ENCODE assay signal across 9 mouse cellular contexts in genomic region chr7:117383147-117383940, GRCm38 (mm10). TPM values are rescaled to one million over a fixed set of nuclear protein-coding genes. Genes with fewer than 3 reads are reported as not detected.
A peak's percentile ranks its signal among the peaks of the same experiment; 100 is the strongest.
DNase-seq lines count a peak whose midpoint lies in the region; ATAC-seq and TF ChIP-seq lines count a peak whose summit lies in the region.
"Had no signal": no experiment of that assay in that cellular context is flagged by ENCODE, and none has a peak within 500 bp of the region (broad histone marks: within the 10 kb centered on the region; RNA-seq: fewer than 3 reads in every experiment).

No protein-coding gene starts in this region.

- no peak overlapping the region for H3K9ac ChIP-seq in ES-E14 (ENCODE audit: insufficient read depth, low read depth, low read length, poor library complexity, severe bottlenecking)
- peak overlapping the region; percentile 89; the same call in 1 of the 2 replicates for H3K9ac ChIP-seq in forebrain, embryonic 12.5 days
- H3K9ac ChIP-seq in stomach, postnatal 0 days (ENCODE audit: low read length): no peak overlapping the region

- H3K4me1 ChIP-seq in ES-E14 (ENCODE audit: control insufficient read depth in 2 of 2, insufficient read depth in 2 of 2, low read length in 2 of 2, poor library complexity in 1 of 2): no peaks in the 10 kb centered on the region; a peak in 1 of 4 replicates
- peaks cover 39% of the 10 kb centered on the region for H3K4me1 ChIP-seq in forebrain, embryonic 12.5 days
- H3K4me1 ChIP-seq in stomach, postnatal 0 days (replicated peaks; ENCODE audit: control insufficient read depth, insufficient read depth): no peaks in the 10 kb centered on the region

- no peaks in the 10 kb centered on the region for H3K36me3 ChIP-seq in ES-E14 (ENCODE audit: control insufficient read depth, insufficient read depth, low read length, poor library complexity, severe bottlenecking)
- H3K36me3 ChIP-seq in forebrain, embryonic 12.5 days (replicated peaks): 0 out of 2 replicates have a peak, but pooled peaks cover 7% of the 10 kb centered on the region
- H3K36me3 ChIP-seq in stomach, postnatal 0 days (ENCODE audit: control insufficient read depth, insufficient read depth, low read length): no peaks in the 10 kb centered on the region

- no peak overlapping the region for H3K27ac ChIP-seq in ES-E14 (ENCODE audit: insufficient read depth, low read depth, low read length, poor library complexity, severe bottlenecking)
- H3K27ac ChIP-seq in forebrain, embryonic 12.5 days: no peak overlapping the region
- H3K27ac ChIP-seq in stomach, postnatal 0 days (replicated peaks): no peak overlapping the region

- in situ Hi-C loops in ES-E14 (cut with MboI; ENCODE audit: low sequenced_read_pairs in 2 of 2, unreplicated experiment in 2 of 2): no loop called here

- TF ChIP-seq CTCF in stomach, postnatal 0 days (IDR thresholded peaks at IDR 0.05; ENCODE audit: low read depth): peak; percentile 74

- no peak for ATAC-seq in forebrain, embryonic 12.5 days (ENCODE audit: low FRiP score)
- 0 out of 2 replicates have a peak, but pooled peaks have one; percentile 2 for ATAC-seq in megakaryocyte-erythroid progenitor cell, adult 5-6 weeks (replicated peaks; ENCODE audit: low FRiP score, low TSS enrichment, poor library complexity, severe bottlenecking)
- ATAC-seq in stomach, postnatal 0 days (ENCODE audit: low FRiP score, low TSS enrichment): no peak

- peak overlapping the region; percentile 79 for H3K4me2 ChIP-seq in forebrain, embryonic 12.5 days
- H3K4me2 ChIP-seq in stomach, postnatal 0 days (replicated peaks; ENCODE audit: low read depth): no peak overlapping the region; the same call in 1 of the 2 replicates

- WGBS in forebrain, embryonic 12.5 days: 63% methylated on average over 7 of the region's 7 CpGs
- 68% methylated on average over 7 of the region's 7 CpGs for WGBS in stomach, postnatal 0 days

- peaks cover 9% of the 10 kb centered on the region for H3K27me3 ChIP-seq in forebrain, embryonic 12.5 days
- H3K27me3 ChIP-seq in stomach, postnatal 0 days (ENCODE audit: control insufficient read depth, insufficient read depth, low read length): no peaks in the 10 kb centered on the region

- H3K4me3 ChIP-seq in ES-E14 (ENCODE audit: insufficient read depth in 1 of 2, low read depth in 1 of 2, low read length in 2 of 2, poor library complexity in 1 of 2, severe bottlenecking in 1 of 2): no peak overlapping the region
- H3K4me3 ChIP-seq in forebrain, embryonic 12.5 days (replicated peaks): peak overlapping the region; percentile 91
- H3K4me3 ChIP-seq in stomach, postnatal 0 days (ENCODE audit: low read depth, low read length): no peak overlapping the region

- no peaks in the 10 kb centered on the region for H3K9me3 ChIP-seq in ES-E14 (ENCODE audit: control insufficient read depth, insufficient read depth, low read depth, low read length)
- H3K9me3 ChIP-seq in forebrain, embryonic 12.5 days: no peaks in the 10 kb centered on the region
- H3K9me3 ChIP-seq in stomach, postnatal 0 days (ENCODE audit: control insufficient read depth, low read length): no peaks in the 10 kb centered on the region

- TF ChIP-seq EP300 in stomach, postnatal 0 days (optimal IDR thresholded peaks at IDR 0.05): no peak

- peak; percentile 26 for DNase-seq in adrenal gland, adult 2 months
- no peak for DNase-seq in adrenal gland, adult 18-20 months (ENCODE audit: low spot score in 2 of 2)
- DNase-seq in ES-E14 (ENCODE audit: low read depth, low spot score): no peak
- DNase-seq in heart, postnatal 4 days: peak; percentile 59
- peak; percentile 56 to 72 for DNase-seq in layer of hippocampus, postnatal 14 days (ENCODE audit: low spot score in 2 of 2)
- peak; percentile 25 for DNase-seq in stomach, postnatal 0 days (ENCODE audit: low spot score)

TF ChIP-seq in ES-E14, 5 proteins besides CTCF, POLR2A, EP300 and RAD21:
- TF ChIP-seq CHD2 (IDR thresholded peaks at IDR 0.05; ENCODE audit: low read depth, low read length): no peak
- peak; percentile 11; the same call in 1 of the 2 replicates for TF ChIP-seq ZC3H11A (IDR thresholded peaks at IDR 0.05; ENCODE audit: borderline replicate concordance, low read depth, low read length)
- no peak for TF ChIP-seq MAFK (IDR thresholded peaks at IDR 0.05; ENCODE audit: insufficient read depth, low read depth, low read length)
- TF ChIP-seq HCFC1 (IDR thresholded peaks at IDR 0.05; ENCODE audit: borderline replicate concordance, insufficient read depth, low read length): no peak
- no peak for TF ChIP-seq ZNF384 (IDR thresholded peaks at IDR 0.05; ENCODE audit: low read depth, low read length)

RNA-seq across cellular contexts. Expression of gene Xylt1, which starts 2.6 kb away (rescaled TPM):
- 1 to 10 TPM; 6.3 to 8.2 TPM for total RNA-seq in adrenal gland, adult 2 months (2021)
- 1.4 and 2.0 TPM in 2 replicates for polyA plus RNA-seq in adrenal gland, adult 2 months (2012; rRNA removed)
- 1 to 10 TPM; 6.0 to 6.2 TPM for total RNA-seq in adrenal gland, adult 18-20 months (2021)
- total RNA-seq in ES-E14 (2012; rRNA removed): 3.6 and 5.5 TPM in 2 replicates
- 3.4 and 5.0 TPM in 2 replicates for polyA plus RNA-seq in forebrain, embryonic 12.5 days (2016; fragmentation: Nextera tagmentation; extraction: Ambion mirVana)
- total RNA-seq in heart, postnatal 4 days (2021): 1 to 10 TPM; 6.5 to 6.9 TPM
- total RNA-seq in layer of hippocampus, postnatal 14 days (2021): 10 to 100 TPM; 47.1 to 51.7 TPM
- total RNA-seq in megakaryocyte-erythroid progenitor cell, adult 5-6 weeks (2014; fragmentation: Nextera tagmentation): 14.5 and 21.6 TPM in 2 replicates
- 12.7 and 13.6 TPM in 2 replicates for total RNA-seq in megakaryocyte-erythroid progenitor cell, adult 5-6 weeks (2017)
- 0.36 TPM in 2 replicates for polyA plus RNA-seq in stomach, postnatal 0 days (2015; fragmentation: Nextera tagmentation; extraction: Ambion mirVana)
- polyA plus RNA-seq: C2C12 had no signal

Comparison
In these comparisons a context has a peak if more than half of its experiments do, and no peak if none do; other contexts are left out.
1. DNase-seq: peak in adrenal gland, adult 2 months (single experiment), heart, postnatal 4 days (single experiment), layer of hippocampus, postnatal 14 days (2 of 2) and stomach, postnatal 0 days (single experiment); none in adrenal gland, adult 18-20 months (0 of 2) and ES-E14 (single experiment).